Mouse (Mus musculus) G1E (cell line): ENCODE measurements around the gene Slc25a1.

ENCODE experiments used
- GATA1 ChIP-seq: IDR thresholded peaks from 2 replicates; pipeline ENCODE4 v1.6.1; 2012; ENCODE audit warnings: borderline replicate concordance, low read length, inconsistent platforms, mixed read lengths
- GATA2 ChIP-seq: IDR thresholded peaks from 2 replicates; pipeline ENCODE4 v1.6.1; 2012; ENCODE audit warnings: low read depth, low read length, inconsistent platforms, borderline replicate concordance
- POLR2AphosphoS5 ChIP-seq: IDR thresholded peaks from 2 replicates; pipeline ENCODE4 v1.6.1; 2012; ENCODE audit warnings: low read depth, low read length, inconsistent platforms; ENCODE audit not compliant: insufficient replicate concordance
- TAL1 ChIP-seq: conservative IDR thresholded peaks from 2 replicates; pipeline ENCODE4 v1.6.1; 2012; ENCODE audit warnings: low read depth, low read length, inconsistent platforms, mixed read lengths

DNA sequence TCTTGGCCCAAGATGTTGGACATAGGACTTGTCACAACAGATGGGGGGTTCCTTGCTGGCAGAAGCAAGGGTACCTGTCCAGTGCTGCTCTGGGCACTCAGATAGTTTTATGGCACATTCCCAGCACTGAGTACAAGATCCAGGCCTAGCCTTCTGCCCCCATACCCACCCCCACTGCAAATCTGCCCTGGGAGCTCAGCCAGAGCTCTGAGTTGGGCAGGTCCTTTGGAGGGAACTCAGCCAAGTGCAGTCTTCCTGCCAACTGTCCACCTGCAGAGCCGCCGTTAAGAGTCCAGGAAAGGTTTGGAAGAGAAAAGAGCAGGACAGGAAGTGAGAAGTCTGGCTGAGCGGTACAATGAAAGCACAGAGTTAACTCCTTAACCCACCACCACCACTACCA lies 35.4 kb downstream of the Slc25a1 start:
- TF ChIP-seq POLR2AphosphoS5 = no peak
- TF ChIP-seq TAL1 = no peak
- no peak for TF ChIP-seq GATA1
- no peak for TF ChIP-seq GATA2
